Mouse (Mus musculus) spleen, adult 2 months (tissue): ENCODE data around the gene Pmf1.

Experiments
- CTCF ChIP-seq: fragments of 200-500 bp; IDR thresholded peaks from 2 replicates; pipeline ENCODE4 v1.5.1; 2011; ENCODE audit warnings: mild to moderate bottlenecking, inconsistent platforms; ENCODE audit not compliant: insufficient read depth, insufficient read length, insufficient replicate concordance; ENCODE audit errors: extremely low read depth
- POLR2A ChIP-seq: fragments of 200-500 bp; IDR thresholded peaks from 2 replicates; pipeline ENCODE4 v1.6.1; 2011; ENCODE audit warnings: low read depth, low read length, inconsistent platforms

- TF ChIP-seq CTCF, result no peak
- no peak for TF ChIP-seq POLR2A
Measured at GRCm38 (mm10) chr3:88448443-88448842, 38.3 kb upstream of the Pmf1 start.
